Mouse (Mus musculus): Measurements from ENCODE around the gene Gm10912. TPM values are rescaled to one million over a fixed set of nuclear protein-coding genes. Genes with fewer than 3 reads are reported as not detected.

Gene Gm10912
- total RNA-seq, 4 experiments from 2014 or later, result 0.51 to 0.72 (median 0.55) TPM

DNA sequence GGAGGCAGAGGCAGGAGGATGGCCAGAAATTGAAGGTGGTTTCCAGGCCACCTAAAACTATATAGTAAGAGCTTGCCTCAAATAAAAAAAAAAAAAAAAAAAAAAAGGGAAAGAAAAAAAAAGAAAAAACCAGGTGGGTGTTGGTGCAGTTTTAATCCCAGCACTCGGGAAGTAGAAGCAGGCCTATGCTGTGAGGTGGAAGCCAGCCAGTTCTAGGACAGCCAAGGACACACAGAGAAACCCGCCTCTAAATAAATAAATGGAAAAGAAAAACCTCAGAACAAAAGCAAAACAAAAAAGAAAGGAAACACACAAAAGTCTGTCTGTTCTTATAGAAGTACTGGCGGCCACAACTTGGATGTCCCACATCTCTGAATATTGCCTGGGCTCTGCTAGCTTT lies 49.3 kb downstream of the Gm10912 start:
- DNase-seq (ENCODE audit: low spot score in 2 of 2), result no peak

Other genes starting within 250 kb of the Gm10912 start
- 10 to 100 TPM; 24.3 to 28.5 (median 27.2) TPM for gene Lmo2, start 107.8 kb upstream of the Gm10912 start, total RNA-seq (2022)
- gene Fbxo3, start 38.1 kb upstream of the Gm10912 start, total RNA-seq (2022), result 10 to 100 TPM; 56.7 to 61.0 (median 58.2) TPM
- under 1 TPM in 1 of 4 experiments, not detected in 3; 0.76 TPM for gene 4931422A03Rik, start 37.5 kb upstream of the Gm10912 start, total RNA-seq (2022)
- gene Gm10799, start 2.7 kb downstream of the Gm10912 start, total RNA-seq (2022), result not detected
- 1 to 10 TPM in 2 of 4 experiments, under 1 TPM in 2; 0.80 to 2.5 (median 1.6) TPM for gene Cd59b, start 4.0 kb downstream of the Gm10912 start, total RNA-seq (2022)
- 1 to 10 TPM; 4.3 to 8.0 (median 7.0) TPM for gene Cd59a, start 30.0 kb downstream of the Gm10912 start, total RNA-seq (2022)
- gene A930018P22Rik, start 56.9 kb downstream of the Gm10912 start, total RNA-seq (2022), result not detected

All from left cerebral cortex, adult 8-10 months (tissue).